Mouse (Mus musculus) left cerebral cortex, postnatal 25 days (tissue): ENCODE results near the gene Gm28551. TPM values are rescaled to one million over a fixed set of nuclear protein-coding genes. Genes with fewer than 3 reads are reported as not detected.
"Not testable (repeated sequence)": the region's sequence is repeated elsewhere in the genome, so short reads cannot be mapped to it uniquely, and the experiment has no call there.

Experiments
- DNase-seq, 2 experiments: peaks; one replicate each; pipeline ENCODE4 v3.0.0; 2022; ENCODE audit warnings: low spot score in 2 of 2, mixed read lengths in 1 of 2
- intact Hi-C: fragments of 180-260 bp; cut with DNase I; formaldehyde crosslinking; loops from one replicate; pipeline ENCODE4 v1.15.1; 2025
- total RNA-seq, 2 experiments: library from RNA; stranded (reverse); gene quantifications; 2 replicates each; pipeline ENCODE4 v1.2.3; 2021

Gene Gm28551
- total RNA-seq: under 1 TPM in 1 of 2 experiments, not detected in 1; 0.25 TPM

- DNase-seq: peak; percentile 95 to 98
- intact Hi-C loops: loop anchor here (2.0 kb wide), 1 partner anchor 300 kb away; no protein-coding TSS in a partner anchor
Measured at GRCm38 (mm10) chr1:53352327-53353261, at the start of gene Gm28551, which contains the start of the genes Asdurf and Asnsd1. TSS of gene Gm28551 (minus strand) at chr1:53352667. TSS of gene Asdurf (minus strand) at chr1:53352619. TSS of gene Asnsd1 (minus strand) at chr1:53352752.

GRCm38 (mm10) chr1:53393936-53394760 is 41.7 kb upstream of the Gm28551 start:
- DNase-seq: peak; percentile 37 to 51
- intact Hi-C loops: not testable (repeated sequence)

GRCm38 (mm10) chr1:53388762-53389161 is 36.3 kb upstream of the Gm28551 start:
- no peak for DNase-seq
- intact Hi-C loops: no loop called here

- no peak for DNase-seq
- intact Hi-C loops: no loop called here
Measured at GRCm38 (mm10) chr1:53384085-53384688, 31.7 kb upstream of the Gm28551 start.

- intact Hi-C loops: no loop called here
- DNase-seq: no peak
Measured at GRCm38 (mm10) chr1:53377731-53378130, 25.3 kb upstream of the Gm28551 start.

GRCm38 (mm10) chr1:53375965-53376364 is 23.5 kb upstream of the Gm28551 start:
- intact Hi-C loops, DNase-seq: not testable (repeated sequence)

GRCm38 (mm10) chr1:53358988-53359387 is 6.5 kb upstream of the Gm28551 start:
- no peak for DNase-seq
- intact Hi-C loops: no loop called here

- no peak for DNase-seq
- intact Hi-C loops: no loop called here
Measured at GRCm38 (mm10) chr1:53341071-53341470, 11.4 kb downstream of the Gm28551 start.

GRCm38 (mm10) chr1:53337403-53337802 is 15.1 kb downstream of the Gm28551 start:
- intact Hi-C loops, DNase-seq: not testable (repeated sequence)

- intact Hi-C loops: no loop called here
- DNase-seq: no peak
Measured at GRCm38 (mm10) chr1:53335465-53335864, 17.0 kb downstream of the Gm28551 start.

GRCm38 (mm10) chr1:53333527-53333926 is 18.9 kb downstream of the Gm28551 start:
- DNase-seq, intact Hi-C loops: not testable (repeated sequence)

- no peak for DNase-seq
- intact Hi-C loops: no loop called here
Measured at GRCm38 (mm10) chr1:53324827-53325494, 27.5 kb downstream of the Gm28551 start.

GRCm38 (mm10) chr1:53324277-53324676 is 28.2 kb downstream of the Gm28551 start:
- intact Hi-C loops: no loop called here
- DNase-seq: no peak

- intact Hi-C loops: no loop called here
- DNase-seq: no peak
Measured at GRCm38 (mm10) chr1:53323254-53323653, 29.2 kb downstream of the Gm28551 start.

- no peak for DNase-seq
- intact Hi-C loops: no loop called here
Measured at GRCm38 (mm10) chr1:53321662-53322344, 30.7 kb downstream of the Gm28551 start.

- DNase-seq: peak; percentile 87 to 88
- intact Hi-C loops: loop anchor here (1.0 kb wide), 1 partner anchor 16 kb away; the partner anchor contains the start of genes Gm28778, Ormdl1 and Pms1
Measured at GRCm38 (mm10) chr1:53312989-53313967, 39.2 kb downstream of the Gm28551 start, which contains the start of gene Osgepl1. TSS of gene Osgepl1 (plus strand) at chr1:53313624.

GRCm38 (mm10) chr1:53300506-53300905 is 52.0 kb downstream of the Gm28551 start:
- intact Hi-C loops: no loop called here
- DNase-seq: no peak
